Mouse (Mus musculus): ENCODE measurements around the gene Arhgdig.
"Not testable (repeated sequence)": the region's sequence is repeated elsewhere in the genome, so short reads cannot be mapped to it uniquely, and the experiment has no call there.

Gene Arhgdig

DNA sequence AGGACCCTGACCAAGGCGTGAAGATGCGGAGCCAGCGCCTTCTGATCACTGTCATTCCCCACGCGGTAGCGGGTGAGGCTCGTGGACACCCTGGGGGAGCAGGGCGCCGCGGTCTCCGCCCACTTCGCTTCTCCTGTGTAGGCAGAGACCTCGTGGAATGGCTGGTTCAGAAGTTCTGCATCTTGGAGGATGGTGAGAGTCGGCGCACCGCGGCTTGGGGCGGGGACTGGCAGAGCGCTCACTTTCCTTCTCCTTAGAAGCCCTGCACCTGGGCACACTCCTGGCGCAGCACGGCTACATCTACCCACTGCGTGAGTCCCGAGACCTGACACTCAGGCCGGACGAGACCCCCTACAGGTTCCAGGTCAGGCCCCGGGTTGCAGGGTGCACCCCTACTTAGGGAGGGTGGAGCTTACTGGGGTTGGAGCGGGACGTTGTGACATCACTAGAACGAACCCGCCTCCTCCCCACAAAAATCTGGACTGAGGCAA is 4.2 kb downstream of the Arhgdig start:
- DNase-seq = peak; percentile 35

DNA sequence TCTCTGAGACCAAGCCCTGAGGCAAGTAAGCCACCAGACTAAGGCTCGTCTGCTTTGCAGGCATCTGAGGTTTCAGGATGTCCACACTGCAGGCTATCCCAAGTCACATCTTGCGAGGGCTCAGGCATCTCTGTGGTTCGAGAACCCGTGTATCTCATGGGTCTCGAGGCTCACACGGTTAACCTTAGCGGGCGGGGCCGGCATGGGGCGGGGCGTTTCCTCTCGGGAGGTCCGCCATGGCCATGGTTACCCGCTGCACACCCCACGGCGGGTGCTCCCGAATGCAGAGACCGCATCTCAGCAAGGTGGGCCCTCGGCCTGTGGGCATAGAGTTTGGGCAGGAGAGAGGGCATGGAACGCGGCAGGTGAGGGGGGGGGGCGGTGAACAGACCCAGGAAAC is 4.8 kb downstream of the Arhgdig start, which contains the start of gene Rgs11:
TSS of gene Rgs11 (plus strand) at position 215 of the 400 bp plus-strand sequence.
- DNase-seq = peak; percentile 48

DNA sequence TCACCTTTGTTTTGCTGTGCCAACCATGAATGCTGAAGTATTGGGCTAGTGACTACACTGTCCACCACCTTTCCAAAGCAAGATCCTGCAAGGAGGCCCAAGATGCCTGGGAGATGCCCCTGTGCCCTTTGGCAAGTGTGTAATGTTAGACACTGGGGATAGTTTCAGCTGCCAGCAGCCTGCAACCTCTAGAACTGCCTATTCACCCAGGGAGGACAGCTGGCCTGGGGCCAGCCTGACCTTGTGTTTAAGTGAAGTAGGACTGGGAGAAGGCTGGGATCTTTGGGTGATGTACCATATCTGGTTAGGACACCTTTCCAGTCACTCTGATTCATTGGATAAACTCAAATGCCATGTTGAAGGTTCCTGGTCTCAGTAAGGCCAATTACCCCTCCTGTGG is 5.6 kb downstream of the Arhgdig start:
- DNase-seq = no peak

DNA sequence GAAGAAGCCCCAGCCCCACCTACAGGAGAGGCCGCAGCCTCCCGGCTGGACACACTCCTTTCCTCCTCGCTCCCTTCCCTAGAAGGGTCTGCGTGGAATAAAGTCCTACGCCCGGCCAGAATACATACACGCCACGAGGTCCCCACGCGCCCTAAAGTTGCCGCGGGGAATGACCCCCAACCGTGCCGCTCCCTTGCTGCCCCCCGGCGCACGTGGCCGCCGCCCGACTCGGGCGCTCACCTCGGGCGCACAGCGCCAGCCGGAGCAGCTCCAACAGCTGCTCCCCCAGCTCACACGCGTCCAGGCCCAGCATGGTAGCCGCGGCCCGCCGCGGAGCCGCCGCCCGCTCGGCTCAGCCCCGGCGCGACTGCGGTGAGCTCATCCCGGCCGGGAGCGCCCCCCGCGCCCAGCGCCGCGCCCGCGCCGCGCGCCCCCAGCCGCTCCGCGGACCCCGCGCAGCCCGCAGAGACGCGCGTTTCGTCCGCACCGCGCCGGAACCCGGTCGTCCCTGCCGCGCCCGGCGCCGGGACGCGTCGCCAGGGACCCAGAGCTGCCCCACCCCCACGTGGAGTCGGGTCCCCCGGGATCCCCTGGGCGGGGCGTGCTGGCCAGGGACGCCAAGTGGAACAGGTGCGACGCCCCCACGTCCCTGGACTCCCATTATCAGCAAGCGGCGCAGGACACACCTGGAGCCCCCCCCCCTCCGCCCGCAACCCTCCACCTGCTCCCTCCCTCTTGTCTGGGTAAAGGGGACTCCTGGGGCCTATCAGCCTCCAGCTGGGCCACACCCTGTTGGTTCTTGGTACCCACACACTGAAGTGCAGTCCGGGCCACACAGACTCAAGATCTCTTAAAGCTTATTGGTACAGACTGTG is 6.5 kb downstream of the Arhgdig start:
- no peak for DNase-seq

DNA sequence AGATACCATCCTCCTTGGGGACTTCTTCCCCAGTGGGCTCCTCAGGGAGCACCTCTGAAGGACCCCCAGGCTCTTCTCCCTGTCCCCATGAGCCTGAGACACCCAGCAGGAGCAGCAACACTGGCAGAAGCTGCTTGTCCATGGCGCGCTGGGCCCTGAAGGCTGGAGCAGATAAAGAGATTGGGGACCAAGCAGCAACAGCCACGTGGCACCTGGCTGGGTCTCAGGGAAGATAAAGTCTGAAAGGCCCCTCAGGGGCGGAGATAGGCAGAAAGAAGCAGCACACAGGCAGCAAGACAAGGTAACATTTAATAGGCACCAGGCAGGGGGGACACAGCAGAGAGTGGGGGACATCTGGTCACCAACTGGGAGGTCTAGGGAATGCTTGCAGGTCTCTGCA is 8.7 kb downstream of the Arhgdig start, which contains the start of gene Pdia2:
TSS of gene Pdia2 (minus strand) at position 196 of the 400 bp plus-strand sequence.
- DNase-seq = no peak

DNA sequence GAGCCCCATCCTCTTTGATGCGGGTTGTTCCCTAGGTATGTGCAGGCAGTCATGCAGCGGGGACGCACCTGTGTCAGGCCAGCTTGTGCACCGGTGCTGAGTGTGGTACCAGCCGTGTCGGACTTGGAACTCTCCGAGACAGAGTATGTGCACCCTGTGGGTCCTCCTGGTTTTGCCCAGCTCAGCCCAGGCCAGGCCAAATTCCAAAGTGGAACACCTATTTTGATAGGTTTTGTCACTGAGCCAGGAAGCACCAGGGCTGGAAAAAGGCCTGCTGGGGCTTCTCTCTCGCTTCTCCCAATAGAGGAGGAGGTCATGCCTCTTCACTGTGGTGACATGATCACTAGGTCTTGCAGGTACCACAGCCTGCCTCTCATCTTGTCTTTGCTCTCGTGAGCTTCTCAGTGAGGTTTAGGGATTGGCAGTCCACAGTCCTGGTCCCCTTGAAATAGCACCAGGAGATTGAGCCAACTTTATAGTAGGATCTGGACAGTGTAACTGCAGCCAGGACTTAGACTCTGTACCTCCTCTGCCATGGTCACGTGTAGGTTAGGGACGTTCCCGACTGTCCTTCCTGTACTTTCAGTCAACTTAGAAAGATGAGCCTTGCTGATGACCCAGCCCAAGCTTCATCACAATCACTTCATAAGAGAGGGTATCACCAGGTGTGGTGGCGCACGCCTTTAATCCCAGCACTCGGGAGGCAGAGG is 14.9 kb downstream of the Arhgdig start:
- DNase-seq = no peak

DNA sequence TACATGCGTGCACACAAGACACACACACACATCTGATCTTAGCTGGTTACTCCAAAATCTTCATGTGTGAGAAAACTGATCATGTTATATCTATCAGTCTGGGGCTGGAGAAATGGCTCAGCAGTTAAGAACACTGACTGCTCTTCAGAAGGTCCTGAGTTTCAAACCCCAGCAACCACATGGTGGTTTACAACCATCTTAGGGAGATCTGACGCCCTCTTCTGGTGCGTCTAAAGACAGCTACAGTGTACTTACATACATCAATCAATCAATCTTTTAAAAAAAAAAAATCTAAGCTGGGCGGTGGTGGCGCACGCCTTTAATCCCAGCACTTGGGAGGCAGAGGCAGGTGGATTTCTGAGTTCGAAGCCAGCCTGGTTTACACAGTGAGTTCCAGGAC is 16.1 kb downstream of the Arhgdig start:
- DNase-seq = not testable (repeated sequence)

DNA sequence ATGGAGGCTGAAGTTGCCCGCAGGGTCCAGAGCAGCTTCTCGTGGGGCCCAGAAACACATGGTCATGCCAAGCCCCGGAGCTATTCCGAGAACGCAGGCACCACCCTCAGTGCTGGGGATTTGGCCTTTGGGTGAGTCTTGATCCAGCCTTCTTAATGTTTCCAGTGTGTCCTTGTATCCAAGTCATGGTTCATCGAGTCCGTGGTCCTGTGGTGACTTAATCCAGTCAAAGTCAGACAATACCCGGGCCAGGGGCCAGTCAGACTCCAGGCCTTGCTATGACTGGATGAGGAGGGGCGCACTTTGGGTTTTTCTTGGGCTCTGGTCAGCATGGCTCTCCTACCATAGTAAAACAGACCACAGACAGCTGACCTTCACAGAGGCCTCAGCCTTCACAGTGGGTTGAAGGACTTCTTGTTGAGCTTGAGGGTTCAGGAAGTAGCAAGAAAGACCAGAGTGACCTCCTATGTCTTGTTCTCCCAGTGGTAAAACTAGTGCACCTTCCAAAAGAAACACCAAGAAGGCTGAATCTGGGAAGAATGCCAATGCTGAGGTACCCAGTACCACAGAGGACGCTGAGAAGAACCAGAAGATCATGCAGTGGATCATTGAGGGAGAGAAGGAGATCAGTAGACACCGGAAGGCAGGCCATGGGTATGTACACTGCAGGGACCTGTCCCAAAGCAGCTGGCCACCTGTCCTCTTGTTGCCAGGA is 19.3 kb downstream of the Arhgdig start:
- DNase-seq = no peak

DNA sequence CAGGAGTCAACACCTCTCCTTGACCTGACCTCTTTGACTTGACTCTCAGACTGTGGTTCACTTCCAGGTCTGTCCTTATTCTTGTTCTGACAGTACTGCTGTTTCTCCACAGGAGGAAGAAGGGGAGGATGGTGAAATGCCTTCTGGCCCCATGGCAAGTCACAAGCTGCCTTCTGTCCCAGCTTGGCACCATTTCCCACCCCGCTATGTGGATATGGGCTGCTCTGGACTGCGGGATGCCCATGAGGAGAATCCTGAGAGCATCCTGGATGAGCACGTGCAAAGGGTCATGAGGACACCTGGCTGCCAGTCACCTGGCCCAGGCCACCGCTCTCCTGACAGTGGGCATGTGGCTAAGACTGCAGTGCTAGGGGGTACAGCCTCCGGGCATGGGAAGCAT is 20.0 kb downstream of the Arhgdig start:
- no peak for DNase-seq

DNA sequence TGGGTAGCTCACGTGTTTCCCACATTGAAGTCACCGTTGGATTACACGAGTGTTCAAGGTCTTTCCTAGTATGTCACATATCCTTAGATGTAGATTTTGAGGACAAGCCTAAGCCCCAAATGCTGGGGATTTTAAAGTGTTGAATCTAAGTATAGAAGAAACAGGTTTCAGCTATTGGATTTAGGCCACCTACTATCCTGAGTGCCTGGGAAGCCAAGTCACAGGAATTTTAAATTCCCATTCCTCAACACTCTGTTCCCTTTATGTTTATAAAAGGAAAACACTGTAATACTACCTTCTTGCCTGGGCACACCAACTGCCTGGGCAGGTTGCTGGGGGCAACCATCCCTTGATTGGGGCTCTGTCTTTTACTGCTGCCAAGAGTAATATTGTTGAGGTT is 26.4 kb downstream of the Arhgdig start:
- no peak for DNase-seq

DNA sequence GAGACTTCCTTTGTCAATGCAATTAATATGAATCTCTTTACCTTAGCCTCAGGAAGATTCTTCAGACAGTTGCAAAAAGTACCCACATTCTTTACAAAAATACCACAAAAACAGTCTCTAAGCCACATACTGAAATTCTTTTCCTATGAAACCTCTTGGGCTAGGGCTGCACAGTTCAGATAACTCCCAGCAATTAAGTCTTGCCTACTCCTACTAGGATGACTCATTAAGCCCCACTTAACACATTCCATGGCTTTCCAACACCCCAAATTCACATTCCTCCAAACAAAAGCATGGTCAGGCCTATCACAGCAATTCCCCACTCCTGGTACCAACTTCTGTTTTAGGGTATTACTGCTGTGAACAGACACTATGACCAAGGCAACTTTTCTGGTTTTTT is 29.0 kb downstream of the Arhgdig start:
- no peak for DNase-seq

DNA sequence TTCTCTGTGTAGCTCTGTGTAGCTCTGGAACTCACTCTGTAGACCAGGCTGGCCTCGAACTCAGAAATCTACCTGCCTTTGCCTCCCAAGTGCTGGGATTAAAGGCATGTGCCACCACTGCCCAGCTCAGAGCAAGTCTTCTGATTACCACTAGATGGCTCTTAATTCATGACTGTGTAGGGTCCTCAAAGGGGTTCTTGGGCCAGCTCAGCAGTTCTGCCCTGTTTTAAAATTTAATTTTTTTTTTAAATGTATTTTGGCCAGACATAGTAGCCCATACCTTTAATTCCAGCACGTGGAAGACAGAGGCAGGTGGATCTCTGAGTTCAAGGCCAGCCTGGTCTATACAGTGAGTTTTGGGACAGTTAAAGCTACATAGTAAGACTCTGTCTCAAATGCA is 32.3 kb downstream of the Arhgdig start:
- DNase-seq = not testable (repeated sequence)

DNA sequence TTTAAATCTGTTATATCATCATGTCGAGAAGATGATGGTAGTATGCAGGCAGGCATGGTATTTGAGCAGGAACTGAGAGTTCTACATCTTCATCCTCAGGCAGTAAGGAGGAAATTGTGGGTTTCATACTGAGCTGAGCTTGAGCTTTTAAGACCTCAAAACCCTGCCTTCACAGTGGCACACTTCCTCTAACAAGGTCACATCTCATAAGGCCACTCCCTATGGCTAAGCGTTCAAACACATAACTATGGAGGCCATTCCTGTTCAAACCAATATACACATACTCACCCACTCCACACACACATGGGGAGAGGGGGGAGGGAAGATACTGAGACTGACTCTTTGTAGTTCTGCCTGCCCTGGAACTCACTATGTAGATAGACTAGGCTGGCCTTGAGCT is 39.5 kb downstream of the Arhgdig start:
- DNase-seq = no peak

DNA sequence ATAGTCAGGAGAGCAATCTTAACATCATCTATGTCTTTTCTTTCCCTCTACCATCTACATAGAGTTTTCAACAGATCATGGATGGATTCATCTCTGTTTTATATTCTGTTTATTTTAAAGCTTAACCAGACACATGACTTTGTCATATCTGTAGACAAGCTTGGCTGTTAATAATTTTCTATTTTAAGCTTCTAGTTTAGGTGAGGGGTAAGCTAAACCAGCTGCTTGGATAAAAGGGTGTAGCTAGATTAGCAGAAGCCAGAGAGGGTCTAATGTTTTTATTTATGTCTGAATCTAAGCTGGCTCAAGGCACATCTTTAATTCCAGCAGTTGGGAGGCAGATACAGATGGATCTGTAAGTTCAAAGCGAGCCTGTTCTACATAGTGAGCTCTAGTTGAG is 44.9 kb downstream of the Arhgdig start:
- DNase-seq = no peak

DNA sequence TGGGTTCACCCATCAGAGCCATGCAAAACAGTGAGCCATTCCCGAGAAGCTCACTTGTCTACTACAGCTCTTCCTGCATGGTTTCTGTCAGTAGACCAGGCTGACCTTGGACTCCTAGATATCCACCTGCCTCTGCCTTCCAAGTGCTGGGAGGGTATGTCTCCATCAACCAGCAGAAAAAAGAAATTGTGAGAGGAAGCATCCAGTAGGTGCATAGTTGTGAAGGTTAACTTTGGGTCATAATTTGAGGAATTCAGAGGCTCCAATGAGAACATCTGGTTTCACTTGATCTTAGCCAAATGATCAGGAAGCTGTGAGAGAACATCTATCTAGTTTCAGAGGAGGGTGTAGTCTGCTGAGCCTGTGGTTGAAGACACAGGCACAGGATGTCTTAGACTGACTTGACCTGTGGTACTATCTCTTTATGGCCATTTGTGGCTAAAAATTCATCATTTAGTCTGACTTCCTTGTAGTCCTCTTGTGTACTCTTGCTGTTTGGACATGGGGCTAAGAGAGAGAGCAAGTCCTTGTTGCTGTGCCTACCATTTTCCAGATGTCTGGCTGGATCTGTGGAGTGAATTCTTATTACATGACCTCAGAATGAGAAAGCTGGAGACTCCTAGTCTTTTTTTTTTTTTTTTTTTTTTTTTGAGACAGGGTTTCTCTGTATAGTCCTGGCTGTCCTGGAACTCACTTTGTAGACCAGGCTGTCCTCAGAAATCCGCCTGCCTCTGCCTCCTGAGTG is 55.5 kb downstream of the Arhgdig start:
- no peak for DNase-seq

Data from lung, postnatal 14 days (tissue).